Mouse (Mus musculus) heart, embryonic 12.5 days (tissue): Measurements from ENCODE around the gene Olfr1508. TPM values are rescaled to one million over a fixed set of nuclear protein-coding genes. Genes with fewer than 3 reads are reported as not detected.
"Not testable (repeated sequence)": the region's sequence is repeated elsewhere in the genome, so short reads cannot be mapped to it uniquely, and the experiment has no call there.

Experiments
- ATAC-seq: fragments of 200-750 bp; cut with Nextera tagmentation; 2 replicates; pipeline ENCODE4 v1.8.0; 2017; ENCODE audit warnings: moderate TSS enrichment, moderate library complexity; ENCODE audit not compliant: insufficient number of reproducible peaks, low FRiP score
- H3K27ac ChIP-seq: fragments of 300-500 bp; sonication (generic); 2 replicates; pipeline ENCODE4 v1.5.1; 2016; ENCODE audit warnings: mild to moderate bottlenecking, moderate library complexity; ENCODE audit not compliant: poor library complexity, severe bottlenecking
- H3K27me3 ChIP-seq: fragments of 300-500 bp; sonication (generic); replicated peaks from 2 replicates; pipeline ENCODE4 v1.6.1; 2016; ENCODE audit warnings: mild to moderate bottlenecking, moderate library complexity
- H3K36me3 ChIP-seq: fragments of 300-500 bp; sonication (generic); 2 replicates; pipeline ENCODE4 v1.6.1; 2016; ENCODE audit warnings: mild to moderate bottlenecking, moderate library complexity
- H3K4me1 ChIP-seq: fragments of 300-500 bp; sonication (generic); replicated peaks from 2 replicates; pipeline ENCODE4 v1.6.1; 2016; ENCODE audit warnings: mild to moderate bottlenecking
- H3K4me2 ChIP-seq: fragments of 300-500 bp; sonication (generic); 2 replicates; pipeline ENCODE4 v1.6.1; 2016; ENCODE audit warnings: mild to moderate bottlenecking, moderate library complexity
- H3K4me3 ChIP-seq: fragments of 300-500 bp; sonication (generic); 2 replicates; pipeline ENCODE4 v1.5.1; 2016; ENCODE audit warnings: mild to moderate bottlenecking
- H3K9ac ChIP-seq: fragments of 300-500 bp; sonication (generic); 2 replicates; pipeline ENCODE4 v1.6.1; 2016; ENCODE audit warnings: mild to moderate bottlenecking, moderate library complexity
- H3K9me3 ChIP-seq: fragments of 300-500 bp; sonication (generic); replicated peaks from 2 replicates; pipeline ENCODE4 v1.6.1; 2016; ENCODE audit warnings: mild to moderate bottlenecking, moderate library complexity
- WGBS: fragments of 180-500 bp; shearing (Covaris S2); methylation state at CpG from one replicate; pipeline ENCODE4 v1.1.7; 2016; 5-methylcytosine and 5-hydroxymethylcytosine counted together
- polyA plus RNA-seq: library from polyadenylated mRNA; unstranded; fragments of >200 nt; fragmentation: Nextera tagmentation; extraction: Ambion mirVana; gene quantifications from 2 replicates; pipeline ENCODE4 v1.2.1, GENCODE M21; 2016

The Olfr1508 gene
- not detected in 2 replicates for polyA plus RNA-seq

DNA sequence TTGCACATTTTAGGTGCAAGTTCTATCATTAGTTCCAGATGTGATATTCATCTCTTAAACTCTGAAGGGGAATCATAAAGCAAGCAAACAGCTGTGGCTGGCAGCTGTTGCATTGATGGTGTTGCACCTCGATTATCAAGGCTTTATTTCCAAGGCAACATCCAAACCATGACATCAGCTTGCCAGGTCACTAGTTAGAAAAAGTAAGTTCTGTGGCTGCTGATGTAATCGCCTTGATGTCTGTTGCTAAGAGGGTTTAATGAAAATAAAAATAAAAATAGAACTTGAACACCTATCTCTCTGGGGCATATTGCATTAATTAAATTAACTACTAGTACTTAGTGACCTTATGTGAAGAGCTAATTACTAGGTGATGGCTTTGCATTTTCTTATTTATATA lies at the start of gene Olfr1508:
Gene Olfr1508 (minus strand): TSS at position 101 of the 400 bp plus-strand sequence.
- 55% methylated on average over 2 of the region's 2 CpGs for WGBS
- ATAC-seq: no peak
- Histone ChIP-seq H3K27me3 (no peaks in the 10 kb centered on the region), H3K4me1 (no peaks in the 10 kb centered on the region), H3K27ac (no peak within 1 kb of the TSS), H3K36me3 (no peaks in the 10 kb centered on the region), H3K4me2 (no peak within 1 kb of the TSS), H3K9me3 (peaks cover 3% of the 10 kb centered on the region; the same call in 1 of the 2 replicates), H3K9ac (no peak within 1 kb of the TSS), H3K4me3 (no peak within 1 kb of the TSS)

GRCm38 (mm10) chr14:52495516-52495915 lies 28.2 kb upstream of the Olfr1508 start, which contains the start of gene Olfr1507:
Olfr1507 (minus strand) TSS chr14:52495749.
- no peak for ATAC-seq
- 76% methylated on average over 4 of the region's 4 CpGs for WGBS

GRCm38 (mm10) chr14:52465738-52466137 lies 1.6 kb downstream of the Olfr1508 start:
- Histone ChIP-seq H3K4me3 (no peak overlapping the region), H3K27ac (no peak overlapping the region), H3K4me1 (no peaks in the 10 kb centered on the region), H3K9me3 (peaks cover 3% of the 10 kb centered on the region; the same call in 1 of the 2 replicates), H3K27me3 (no peaks in the 10 kb centered on the region), H3K4me2 (no peak overlapping the region), H3K9ac (no peak overlapping the region), H3K36me3 (no peaks in the 10 kb centered on the region)
- no peak for ATAC-seq
- 83% methylated on average over 1 of the region's 1 CpGs for WGBS

More at GRCm38 (mm10) chr14:52495516-52495915, 28.2 kb upstream of the Olfr1508 start, which contains the start of gene Olfr1507:
- Histone ChIP-seq H3K27me3 (no peaks in the 10 kb centered on the region), H3K27ac (no peak within 1 kb of the TSS), H3K9me3 (no peaks in the 10 kb centered on the region), H3K4me1 (no peaks in the 10 kb centered on the region), H3K36me3 (no peaks in the 10 kb centered on the region), H3K4me3 (no peak within 1 kb of the TSS), H3K9ac (no peak within 1 kb of the TSS), H3K4me2 (no peak within 1 kb of the TSS)

DNA sequence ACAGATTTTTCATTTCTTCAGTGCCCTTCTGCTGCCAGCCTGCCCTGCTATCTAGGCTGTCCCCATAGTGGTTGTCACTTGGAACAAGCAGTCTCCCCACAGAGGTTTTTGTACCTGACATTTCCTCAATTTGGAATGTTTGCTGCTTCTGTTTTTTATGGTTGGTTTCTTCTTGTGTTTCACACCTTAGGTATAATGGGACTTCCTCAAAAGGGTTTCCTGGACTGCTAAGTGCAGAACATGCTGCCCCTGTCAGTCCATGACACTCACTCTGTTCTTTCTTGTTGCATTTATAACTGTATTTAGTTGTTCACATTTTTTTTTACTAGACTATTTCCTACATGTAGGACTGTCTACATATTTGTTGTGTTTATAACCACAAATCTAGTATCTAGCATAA lies 5.4 kb downstream of the Olfr1508 start:
- H3K4me3 ChIP-seq: no peak overlapping the region
- no peak overlapping the region for H3K9ac ChIP-seq
- no peaks in the 10 kb centered on the region for H3K4me1 ChIP-seq
- no peak overlapping the region for H3K27ac ChIP-seq
- peaks cover 3% of the 10 kb centered on the region; the same call in 1 of the 2 replicates for H3K9me3 ChIP-seq
- H3K27me3 ChIP-seq: no peaks in the 10 kb centered on the region
- ATAC-seq: no peak
- no peaks in the 10 kb centered on the region for H3K36me3 ChIP-seq
- no peak overlapping the region for H3K4me2 ChIP-seq

DNA sequence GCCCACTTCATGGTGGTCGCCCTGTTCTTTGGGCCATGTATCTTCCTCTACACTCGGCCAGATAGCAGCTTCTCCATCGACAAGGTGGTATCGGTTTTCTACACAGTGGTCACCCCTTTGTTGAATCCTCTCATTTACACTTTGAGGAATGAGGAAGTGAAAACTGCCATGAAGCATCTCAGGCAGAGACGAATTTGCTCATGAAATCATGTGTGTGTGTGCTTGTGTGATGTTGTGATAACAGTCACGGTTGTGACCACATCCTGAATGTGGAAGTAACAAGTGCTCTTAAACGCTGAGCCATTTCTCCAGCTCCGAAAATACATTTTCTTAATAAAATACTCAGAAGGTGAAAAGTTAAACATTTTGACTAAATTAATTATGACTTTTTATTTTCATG lies 16.2 kb downstream of the Olfr1508 start:
- 77% methylated on average over 8 of the region's 8 CpGs for WGBS
- Histone ChIP-seq H3K4me1 (no peaks in the 10 kb centered on the region), H3K9me3 (peaks cover 7% of the 10 kb centered on the region; the same call in 1 of the 2 replicates), H3K4me2 (no peak overlapping the region), H3K36me3 (no peaks in the 10 kb centered on the region), H3K27ac (no peak overlapping the region), H3K27me3 (no peaks in the 10 kb centered on the region), H3K4me3 (no peak overlapping the region), H3K9ac (no peak overlapping the region)
- ATAC-seq: no peak

DNA sequence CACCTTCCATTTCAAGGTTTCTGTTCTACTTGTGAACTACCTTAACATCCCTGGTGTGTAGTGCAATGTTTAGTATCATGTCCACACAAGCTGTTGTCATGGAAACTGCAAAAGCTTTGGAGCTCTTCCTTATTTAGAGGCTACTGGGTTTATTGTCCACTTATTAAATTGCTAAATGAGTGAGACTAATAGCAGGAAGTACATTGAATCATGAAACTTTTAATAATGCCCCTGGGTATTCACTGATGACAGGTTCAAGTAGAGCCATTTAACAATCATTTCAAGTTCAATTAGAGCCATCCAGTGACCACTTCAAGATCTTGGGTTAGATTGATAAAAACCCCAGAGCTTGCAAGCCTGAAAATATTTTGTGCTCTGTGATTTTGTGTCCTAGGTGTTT lies 24.6 kb downstream of the Olfr1508 start, which contains the start of gene Olfr1509:
Gene Olfr1509 (plus strand): TSS at position 301 of the 400 bp plus-strand sequence.
- Histone ChIP-seq H3K4me2 (no peak within 1 kb of the TSS), H3K27ac (no peak within 1 kb of the TSS), H3K36me3 (no peaks in the 10 kb centered on the region), H3K4me1 (no peaks in the 10 kb centered on the region), H3K4me3 (no peak within 1 kb of the TSS), H3K9me3 (no peaks in the 10 kb centered on the region; the same call in 1 of the 2 replicates), H3K27me3 (no peaks in the 10 kb centered on the region), H3K9ac (no peak within 1 kb of the TSS)
- no peak for ATAC-seq

DNA sequence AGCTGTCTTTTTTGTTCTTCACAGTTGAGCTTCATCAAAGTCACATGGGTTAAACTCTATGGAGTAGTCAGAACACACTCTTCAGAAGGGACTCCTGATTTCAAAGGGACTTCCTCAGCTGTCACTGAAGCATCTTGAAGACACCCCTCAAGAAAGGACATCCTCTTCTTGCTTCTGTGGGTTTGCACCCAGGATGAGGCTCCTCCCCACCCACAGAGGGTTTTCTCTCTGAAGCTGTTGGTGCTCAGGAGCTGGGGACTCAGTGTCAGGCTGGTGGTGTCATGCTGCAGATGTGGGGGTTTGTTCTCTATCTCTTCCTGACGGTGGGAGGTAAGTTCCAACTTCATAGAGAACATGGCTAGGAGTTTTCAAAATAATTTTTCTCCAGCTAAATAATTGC lies 39.6 kb downstream of the Olfr1508 start:
- Histone ChIP-seq H3K9me3 (0 out of 2 replicates have a peak, but pooled peaks cover 2% of the 10 kb centered on the region), H3K36me3 (no peaks in the 10 kb centered on the region)

DNA sequence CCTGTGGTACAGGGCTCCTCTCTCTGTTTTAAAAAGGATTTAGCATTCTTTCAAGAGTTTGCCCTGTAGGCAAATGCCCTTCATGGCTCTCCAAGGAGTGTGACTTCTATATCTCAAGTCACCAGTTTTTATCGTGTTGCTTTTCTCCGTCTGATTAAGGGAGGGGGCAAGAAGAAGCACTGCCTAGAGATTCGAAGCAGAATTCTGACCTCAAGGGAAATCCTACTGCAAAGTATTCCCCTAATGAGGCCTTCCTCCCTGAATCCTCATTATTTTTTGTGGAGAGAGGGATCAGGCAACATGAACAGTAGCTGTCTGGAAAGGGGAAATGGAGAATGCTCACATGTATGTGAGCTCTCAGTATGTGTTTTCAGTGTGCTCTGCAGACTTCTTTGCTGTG lies 53.0 kb downstream of the Olfr1508 start, which contains the start of gene Olfr1510:
Gene Olfr1510 (minus strand): TSS at position 101 of the 400 bp plus-strand sequence.
- no peaks in the 10 kb centered on the region for H3K9me3 ChIP-seq
- WGBS: 81% methylated on average over 3 of the region's 3 CpGs
- H3K36me3 ChIP-seq: no peaks in the 10 kb centered on the region
- no peaks in the 10 kb centered on the region for H3K27me3 ChIP-seq
- H3K9ac ChIP-seq: no peak within 1 kb of the TSS
- no peak within 1 kb of the TSS for H3K27ac ChIP-seq
- no peak within 1 kb of the TSS for H3K4me2 ChIP-seq
- H3K4me3 ChIP-seq: no peak within 1 kb of the TSS
- no peaks in the 10 kb centered on the region for H3K4me1 ChIP-seq
- no peak for ATAC-seq

More for the DNA sequence above, 39.6 kb downstream of the Olfr1508 start:
- no peak overlapping the region for H3K4me2 ChIP-seq
- no peaks in the 10 kb centered on the region for H3K27me3 ChIP-seq
- H3K4me3 ChIP-seq: no peak overlapping the region
- no peak for ATAC-seq
- no peak overlapping the region for H3K9ac ChIP-seq
- no peaks in the 10 kb centered on the region for H3K4me1 ChIP-seq
- 83% methylated on average over 1 of the region's 1 CpGs for WGBS
- H3K27ac ChIP-seq: no peak overlapping the region

DNA sequence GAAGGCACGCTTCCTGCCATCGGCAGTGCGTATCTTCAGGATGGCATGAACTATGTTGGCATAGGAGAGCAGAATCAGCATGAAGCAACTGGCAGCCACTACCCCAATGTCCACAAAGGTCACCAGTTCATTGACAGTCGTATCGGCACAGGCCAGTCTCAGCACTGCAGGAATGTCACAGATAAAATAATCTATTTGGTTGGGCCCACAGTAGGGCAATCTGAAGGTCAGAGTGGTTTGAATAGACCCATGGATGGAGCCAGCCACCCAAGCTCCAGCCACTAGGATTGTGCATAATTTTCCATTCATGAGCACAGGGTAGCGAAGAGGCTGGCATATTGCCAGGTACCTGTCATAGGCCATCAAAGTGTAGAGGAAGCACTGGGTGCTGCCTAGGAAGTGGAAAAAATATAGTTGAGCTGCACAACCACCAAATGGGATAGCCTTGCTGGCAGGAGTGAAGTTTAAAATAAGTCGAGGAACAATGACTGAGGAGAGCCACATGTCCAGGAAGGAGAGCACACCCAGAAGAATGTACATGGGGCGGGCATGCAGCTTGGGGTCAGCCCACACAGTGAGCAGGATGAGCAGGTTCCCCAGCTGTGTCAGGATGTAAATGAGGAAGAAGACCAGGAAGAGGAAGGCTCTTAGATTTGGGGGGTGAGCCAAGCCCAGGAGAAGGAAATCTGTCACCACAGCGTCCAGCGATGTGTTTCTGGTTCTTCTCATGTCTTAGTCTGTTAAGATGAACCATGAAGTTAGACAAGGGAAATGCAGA lies 57.0 kb downstream of the Olfr1508 start:
- WGBS: 69% methylated on average over 8 of the region's 10 CpGs
- H3K4me1 ChIP-seq, H3K4me3 ChIP-seq, H3K27ac ChIP-seq, H3K36me3 ChIP-seq, H3K9me3 ChIP-seq, H3K4me2 ChIP-seq, H3K9ac ChIP-seq, H3K27me3 ChIP-seq: not testable (repeated sequence)
- 0 out of 2 replicates have a peak, but pooled peaks have one; percentile 48 for ATAC-seq
